Mouse (Mus musculus): ENCODE measurements around the gene Zfp277. TPM values are rescaled to one million over a fixed set of nuclear protein-coding genes. Genes with fewer than 3 reads are reported as not detected.

Zfp277 gene
- polyA plus RNA-seq, 1 experiment from 2014 or later, result 33.7 TPM

GRCm38 (mm10) chr12:40280596-40281325 lies 164.9 kb downstream of the Zfp277 start:
- Histone ChIP-seq H3K27ac (replicated peaks) (no peak overlapping the region), H3K9me3 (replicated peaks) (no peaks in the 10 kb centered on the region), H3K4me1 (no peaks in the 10 kb centered on the region), H3K36me3 (no peaks in the 10 kb centered on the region), H3K9ac (no peak overlapping the region), H3K4me3 (replicated peaks) (no peak overlapping the region), H3K4me2 (replicated peaks) (no peak overlapping the region), H3K27me3 (no peaks in the 10 kb centered on the region)
- 85% methylated on average over 4 of the region's 4 CpGs for WGBS
- ATAC-seq (ENCODE audit: insufficient number of reproducible peaks, low FRiP score, low TSS enrichment, low read depth), result no peak

GRCm38 (mm10) chr12:40277581-40277980 lies 168.1 kb downstream of the Zfp277 start:
- no peaks in the 10 kb centered on the region for H3K9me3 ChIP-seq (replicated peaks)
- no peak overlapping the region for H3K27ac ChIP-seq (replicated peaks)
- no peak for ATAC-seq (ENCODE audit: insufficient number of reproducible peaks, low FRiP score, low TSS enrichment, low read depth)
- H3K27me3 ChIP-seq, result no peaks in the 10 kb centered on the region
- H3K4me2 ChIP-seq (replicated peaks), result no peak overlapping the region
- WGBS, result 81% methylated on average over 3 of the region's 3 CpGs
- H3K9ac ChIP-seq, result no peak overlapping the region
- no peak overlapping the region for H3K4me3 ChIP-seq (replicated peaks)
- no peaks in the 10 kb centered on the region for H3K4me1 ChIP-seq
- no peaks in the 10 kb centered on the region for H3K36me3 ChIP-seq

GRCm38 (mm10) chr12:40274931-40275330 lies 170.8 kb downstream of the Zfp277 start:
- H3K4me2 ChIP-seq (replicated peaks), result no peak overlapping the region
- H3K27me3 ChIP-seq, result no peaks in the 10 kb centered on the region
- no peak overlapping the region for H3K9ac ChIP-seq
- H3K36me3 ChIP-seq, result no peaks in the 10 kb centered on the region
- ATAC-seq (ENCODE audit: insufficient number of reproducible peaks, low FRiP score, low TSS enrichment, low read depth), result no peak
- H3K4me1 ChIP-seq, result no peaks in the 10 kb centered on the region
- no peak overlapping the region for H3K27ac ChIP-seq (replicated peaks)
- H3K4me3 ChIP-seq (replicated peaks), result no peak overlapping the region
- H3K9me3 ChIP-seq (replicated peaks), result no peaks in the 10 kb centered on the region

- WGBS, result 87% methylated on average over 4 of the region's 4 CpGs
Observed at GRCm38 (mm10) chr12:40273339-40273738, 172.4 kb downstream of the Zfp277 start.

GRCm38 (mm10) chr12:40272710-40273109 lies 173.0 kb downstream of the Zfp277 start:
- Histone ChIP-seq H3K9me3 (replicated peaks) (no peaks in the 10 kb centered on the region), H3K36me3 (no peaks in the 10 kb centered on the region), H3K27me3 (no peaks in the 10 kb centered on the region), H3K4me1 (no peaks in the 10 kb centered on the region), H3K4me2 (replicated peaks) (no peak overlapping the region), H3K27ac (replicated peaks) (no peak overlapping the region), H3K4me3 (replicated peaks) (no peak overlapping the region), H3K9ac (no peak overlapping the region)
- WGBS, result 74% methylated on average over 4 of the region's 4 CpGs
- ATAC-seq (ENCODE audit: insufficient number of reproducible peaks, low FRiP score, low TSS enrichment, low read depth), result no peak

More at GRCm38 (mm10) chr12:40273339-40273738, 172.4 kb downstream of the Zfp277 start:
- Histone ChIP-seq H3K4me2 (replicated peaks) (no peak overlapping the region), H3K4me1 (no peaks in the 10 kb centered on the region), H3K36me3 (no peaks in the 10 kb centered on the region), H3K9ac (no peak overlapping the region), H3K9me3 (replicated peaks) (no peaks in the 10 kb centered on the region), H3K4me3 (replicated peaks) (no peak overlapping the region), H3K27ac (replicated peaks) (no peak overlapping the region), H3K27me3 (no peaks in the 10 kb centered on the region)
- ATAC-seq (ENCODE audit: insufficient number of reproducible peaks, low FRiP score, low TSS enrichment, low read depth), result no peak

- ATAC-seq (ENCODE audit: insufficient number of reproducible peaks, low FRiP score, low TSS enrichment, low read depth), result no peak
- Histone ChIP-seq H3K27me3 (no peaks in the 10 kb centered on the region), H3K36me3 (no peaks in the 10 kb centered on the region), H3K27ac (replicated peaks) (no peak overlapping the region), H3K4me1 (no peaks in the 10 kb centered on the region), H3K4me2 (replicated peaks) (no peak overlapping the region), H3K9me3 (replicated peaks) (no peaks in the 10 kb centered on the region), H3K4me3 (replicated peaks) (no peak overlapping the region), H3K9ac (no peak overlapping the region)
- WGBS, result 69% methylated on average over 2 of the region's 2 CpGs
Observed at GRCm38 (mm10) chr12:40268313-40268712, 177.4 kb downstream of the Zfp277 start.

Other genes starting within 250 kb of the Zfp277 start
- gene Lsmem1, start 246.4 kb downstream of the Zfp277 start, polyA plus RNA-seq (2015; fragmentation: Nextera tagmentation; extraction: Ambion mirVana), result 1.4 and 1.9 TPM in 2 replicates
- 104 and 108 TPM in 2 replicates for gene Ifrd1, start 197.4 kb downstream of the Zfp277 start, polyA plus RNA-seq (2015; fragmentation: Nextera tagmentation; extraction: Ambion mirVana)
- 12.3 and 12.9 TPM in 2 replicates for gene Dock4, start 50 bp upstream of the Zfp277 start, polyA plus RNA-seq (2015; fragmentation: Nextera tagmentation; extraction: Ambion mirVana)

Data from embryonic facial prominence, embryonic 15.5 days (tissue).